Mouse (Mus musculus) thymus, adult 2 months (tissue): ENCODE measurements at regions not wholly inside any gene's neighbourhood (a gene's known extent, or its start where the extent isn't known, plus 50 kb on each side); places are given as distances from the start of the nearest gene placed in this dataset.

Source experiments
- CTCF ChIP-seq: fragments of 200-500 bp; IDR thresholded peaks from 2 replicates; pipeline ENCODE4 v1.5.1; 2012; ENCODE audit warnings: mild to moderate bottlenecking, control low read depth, low read length, moderate library complexity, borderline replicate concordance; ENCODE audit not compliant: control insufficient read depth, poor library complexity, insufficient read depth; ENCODE audit errors: extremely low read depth
- POLR2A ChIP-seq: fragments of 200-500 bp; IDR thresholded peaks from 2 replicates; pipeline ENCODE4 v1.6.1; 2012; ENCODE audit warnings: mild to moderate bottlenecking, low read length, control low read depth, moderate library complexity; ENCODE audit not compliant: control insufficient read depth, poor library complexity, insufficient read depth; ENCODE audit errors: extremely low read depth

DNA sequence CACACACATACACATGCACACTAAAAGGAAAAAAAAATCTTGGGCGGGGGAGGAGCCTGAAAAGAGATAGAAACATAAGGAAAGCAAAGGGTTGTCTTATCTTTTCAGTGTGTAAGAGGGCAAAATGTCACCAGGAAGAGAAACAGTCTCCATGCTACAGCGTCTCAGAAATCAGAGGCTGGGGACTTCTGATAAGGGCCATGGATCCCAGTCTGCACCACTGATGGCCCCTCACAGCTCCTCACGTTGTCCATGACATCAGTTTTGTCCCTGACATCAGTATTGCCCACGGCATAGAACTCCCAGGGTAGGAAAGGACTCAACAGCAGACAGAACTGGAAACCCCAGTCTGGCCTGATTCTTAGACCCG lies 135.0 kb downstream of the 2410131K14Rik start:
- no peak for TF ChIP-seq CTCF
- TF ChIP-seq POLR2A: no peak
